Mouse (Mus musculus) hindbrain, embryonic 11.5 days (tissue): ENCODE results near the gene Ovgp1. TPM values are rescaled to one million over a fixed set of nuclear protein-coding genes. Genes with fewer than 3 reads are reported as not detected.

Experiments used
- ATAC-seq: fragments of 200-750 bp; cut with Nextera tagmentation; 2 replicates; pipeline ENCODE4 v1.8.0; 2017; ENCODE audit warnings: mild to moderate bottlenecking, moderate TSS enrichment, moderate library complexity; ENCODE audit not compliant: low FRiP score
- DNase-seq: peaks from one replicate; pipeline ENCODE4 v3.0.0-alpha.2; 2015; ENCODE audit warnings: low spot score
- H3K27ac ChIP-seq: fragments of 300-500 bp; sonication (generic); 2 replicates; pipeline ENCODE4 v1.5.1; 2014; ENCODE audit warnings: mild to moderate bottlenecking, low read depth, low read length
- H3K27me3 ChIP-seq: fragments of 300-500 bp; sonication (generic); 2 replicates; pipeline ENCODE4 v1.6.1; 2014; ENCODE audit warnings: mild to moderate bottlenecking, low read length, moderate library complexity, mixed read lengths; ENCODE audit not compliant: control insufficient read depth, insufficient read depth
- H3K36me3 ChIP-seq: fragments of 300-500 bp; sonication (generic); 2 replicates; pipeline ENCODE4 v1.6.1; 2014; ENCODE audit warnings: mild to moderate bottlenecking, low read length, moderate library complexity, mixed read lengths; ENCODE audit not compliant: control insufficient read depth, insufficient read depth
- H3K4me1 ChIP-seq: fragments of 300-500 bp; sonication (generic); replicated peaks from 2 replicates; pipeline ENCODE4 v1.6.1; 2014; ENCODE audit warnings: low read length, mixed read lengths; ENCODE audit not compliant: control insufficient read depth, insufficient read depth
- H3K4me2 ChIP-seq: fragments of 300-500 bp; sonication (generic); replicated peaks from 2 replicates; pipeline ENCODE4 v1.6.1; 2014; ENCODE audit warnings: mild to moderate bottlenecking, low read depth, low read length
- H3K4me3 ChIP-seq: fragments of 300-500 bp; sonication (generic); 2 replicates; pipeline ENCODE4 v1.5.1; 2014; ENCODE audit warnings: low read depth, low read length
- H3K9ac ChIP-seq: fragments of 300-500 bp; sonication (generic); 2 replicates; pipeline ENCODE4 v1.6.1; 2014; ENCODE audit warnings: low read depth, low read length
- H3K9me3 ChIP-seq: fragments of 300-500 bp; sonication (generic); 2 replicates; pipeline ENCODE4 v1.6.1; 2016; ENCODE audit warnings: low read length; ENCODE audit not compliant: control insufficient read depth
- WGBS: fragments of 180-500 bp; shearing (Covaris S2); extraction: QIAGEN DNeasy Blood & Tissue Kit; methylation state at CpG from one replicate; pipeline ENCODE4 v1.1.7; 2014; 5-methylcytosine and 5-hydroxymethylcytosine counted together
- polyA plus RNA-seq: library from polyadenylated mRNA; unstranded; fragments of >200 nt; fragmentation: Nextera tagmentation; extraction: Ambion mirVana; gene quantifications from 2 replicates; pipeline ENCODE4 v1.2.1, GENCODE M21; 2014

The Ovgp1 gene
- polyA plus RNA-seq, 1 experiment from 2014 or later: 3.1 TPM

- no peak for ATAC-seq
- Histone ChIP-seq H3K27ac (no peak overlapping the region), H3K4me2 (no peak overlapping the region), H3K9me3 (no peaks in the 10 kb centered on the region), H3K36me3 (no peaks in the 10 kb centered on the region), H3K9ac (no peak overlapping the region), H3K4me1 (no peaks in the 10 kb centered on the region), H3K27me3 (no peaks in the 10 kb centered on the region), H3K4me3 (no peak overlapping the region)
- no peak for DNase-seq
- 92% methylated on average over 5 of the region's 5 CpGs for WGBS
These were observed 38.5 kb upstream of the Ovgp1 start for GRCm38 (mm10) chr3:105935033-105935432.

DNA sequence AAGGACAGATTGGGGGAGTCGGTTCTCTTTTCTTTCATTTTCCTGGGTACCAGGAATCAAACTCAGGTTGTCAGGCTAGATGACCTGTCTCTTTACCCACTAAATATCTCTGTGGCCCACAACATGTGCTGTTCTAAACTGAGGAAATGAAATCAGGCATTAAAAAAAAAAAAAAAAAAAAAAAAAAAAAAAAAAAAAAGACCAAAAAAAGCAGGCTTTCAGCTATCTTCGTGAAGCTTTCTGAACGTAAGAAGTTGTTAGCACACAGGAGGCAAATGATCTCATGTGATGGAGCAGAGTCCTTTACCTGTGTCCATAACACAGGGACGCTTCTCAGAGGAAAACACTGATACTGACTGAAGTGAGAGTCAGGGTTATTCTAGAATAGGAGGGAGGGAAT lies 37.4 kb upstream of the Ovgp1 start:
- Histone ChIP-seq H3K4me1 (no peaks in the 10 kb centered on the region), H3K4me3 (no peak overlapping the region), H3K36me3 (no peaks in the 10 kb centered on the region), H3K4me2 (no peak overlapping the region), H3K9me3 (no peaks in the 10 kb centered on the region), H3K9ac (no peak overlapping the region), H3K27me3 (no peaks in the 10 kb centered on the region), H3K27ac (no peak overlapping the region)
- DNase-seq (no peak), ATAC-seq (no peak)
- WGBS: 94% methylated on average over 4 of the region's 4 CpGs

- Histone ChIP-seq H3K9ac (no peak overlapping the region), H3K27ac (no peak overlapping the region), H3K4me1 (no peaks in the 10 kb centered on the region), H3K4me2 (no peak overlapping the region), H3K4me3 (no peak overlapping the region), H3K36me3 (peaks cover 9% of the 10 kb centered on the region; the same call in 1 of the 2 replicates), H3K27me3 (no peaks in the 10 kb centered on the region), H3K9me3 (no peaks in the 10 kb centered on the region)
- no peak for DNase-seq
- WGBS: 91% methylated on average over 7 of the region's 7 CpGs
- ATAC-seq: no peak
These were observed 22.2 kb upstream of the Ovgp1 start for GRCm38 (mm10) chr3:105951348-105951747.

- Histone ChIP-seq H3K4me1 (0 out of 2 replicates have a peak, but pooled peaks cover 6% of the 10 kb centered on the region), H3K4me3 (no peak overlapping the region), H3K27me3 (no peaks in the 10 kb centered on the region), H3K9ac (no peak overlapping the region), H3K4me2 (no peak overlapping the region), H3K27ac (no peak overlapping the region), H3K9me3 (no peaks in the 10 kb centered on the region), H3K36me3 (0 out of 2 replicates have a peak, but pooled peaks cover 1% of the 10 kb centered on the region)
- DNase-seq (no peak), ATAC-seq (no peak)
- WGBS: 98% methylated on average over 1 of the region's 1 CpGs
These were observed 16.3 kb upstream of the Ovgp1 start for GRCm38 (mm10) chr3:105957235-105957634.

DNA sequence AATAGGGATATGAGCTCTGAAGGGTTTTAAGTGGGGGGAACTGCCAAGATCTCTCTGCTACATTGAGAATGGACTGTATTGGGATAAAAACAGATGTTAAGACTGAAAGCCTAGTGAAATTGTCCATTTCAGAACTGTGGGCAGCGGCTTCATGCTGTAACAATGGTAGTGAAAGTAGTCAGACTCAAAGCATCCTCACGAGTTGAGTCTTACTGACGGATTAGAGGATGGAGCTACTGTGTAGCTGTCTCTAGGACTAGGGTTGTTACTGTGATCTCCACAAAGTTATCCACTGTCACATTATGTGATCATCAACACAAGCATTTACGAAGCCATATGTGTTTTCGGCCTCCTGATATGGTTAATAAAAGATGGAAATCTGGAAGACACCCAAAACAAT lies 15.3 kb upstream of the Ovgp1 start:
- peak overlapping the region; percentile 88 for H3K4me3 ChIP-seq
- 45% methylated on average over 5 of the region's 5 CpGs for WGBS
- peak overlapping the region; percentile 95 for H3K9ac ChIP-seq

GRCm38 (mm10) chr3:105958974-105959580 lies 14.4 kb upstream of the Ovgp1 start, which contains the start of gene Wdr77:
Wdr77 (plus strand) TSS chr3:105959369.
- Histone ChIP-seq H3K36me3 (0 out of 2 replicates have a peak, but pooled peaks cover 2% of the 10 kb centered on the region), H3K27ac (peak within 1 kb of the TSS; percentile 84), H3K4me2 (peak within 1 kb of the TSS; percentile 76), H3K4me3 (peak within 1 kb of the TSS; percentile 88), H3K4me1 (0 out of 2 replicates have a peak, but pooled peaks cover 6% of the 10 kb centered on the region), H3K9me3 (no peaks in the 10 kb centered on the region), H3K9ac (peak within 1 kb of the TSS; percentile 95), H3K27me3 (no peaks in the 10 kb centered on the region)
- WGBS: under 1% methylated on average over 52 of the region's 52 CpGs
- ATAC-seq (peak; percentile 98), DNase-seq (peak; percentile 99)

More for the DNA sequence above, 15.3 kb upstream of the Ovgp1 start:
- H3K27ac ChIP-seq: no peak overlapping the region
- H3K27me3 ChIP-seq: no peaks in the 10 kb centered on the region
- H3K9me3 ChIP-seq: no peaks in the 10 kb centered on the region
- ATAC-seq (no peak), DNase-seq (no peak)
- H3K4me1 ChIP-seq: 0 out of 2 replicates have a peak, but pooled peaks cover 6% of the 10 kb centered on the region
- peak overlapping the region; percentile 61 for H3K4me2 ChIP-seq
- H3K36me3 ChIP-seq: 0 out of 2 replicates have a peak, but pooled peaks cover 2% of the 10 kb centered on the region

GRCm38 (mm10) chr3:105959585-105959984 lies 13.9 kb upstream of the Ovgp1 start:
- H3K4me2 ChIP-seq: peak overlapping the region; percentile 76
- H3K9me3 ChIP-seq: no peaks in the 10 kb centered on the region
- 0 out of 2 replicates have a peak, but pooled peaks cover 2% of the 10 kb centered on the region for H3K36me3 ChIP-seq
- DNase-seq: peak; percentile 57
- H3K4me1 ChIP-seq: 0 out of 2 replicates have a peak, but pooled peaks cover 6% of the 10 kb centered on the region
- peak; percentile 80 for ATAC-seq
- H3K9ac ChIP-seq: peak overlapping the region; percentile 93
- peak overlapping the region; percentile 88 for H3K4me3 ChIP-seq
- peak overlapping the region; percentile 30; the same call in 1 of the 2 replicates for H3K27ac ChIP-seq
- H3K27me3 ChIP-seq: no peaks in the 10 kb centered on the region
- WGBS: under 1% methylated on average over 26 of the region's 26 CpGs

GRCm38 (mm10) chr3:105959999-105960398 lies 13.5 kb upstream of the Ovgp1 start, which contains the start of gene Atp5f1:
Atp5f1 (minus strand) TSS chr3:105960099.
- H3K27me3 ChIP-seq: no peaks in the 10 kb centered on the region
- WGBS: 7% methylated on average over 6 of the region's 6 CpGs
- H3K27ac ChIP-seq: peak within 1 kb of the TSS; percentile 84
- H3K36me3 ChIP-seq: 0 out of 2 replicates have a peak, but pooled peaks cover 2% of the 10 kb centered on the region
- peak; percentile 8 for DNase-seq
- peak within 1 kb of the TSS; percentile 95 for H3K9ac ChIP-seq
- ATAC-seq: no peak
- H3K4me3 ChIP-seq: peak within 1 kb of the TSS; percentile 88
- no peaks in the 10 kb centered on the region for H3K9me3 ChIP-seq
- H3K4me2 ChIP-seq: peak within 1 kb of the TSS; percentile 76
- H3K4me1 ChIP-seq: 0 out of 2 replicates have a peak, but pooled peaks cover 6% of the 10 kb centered on the region
